Mouse (Mus musculus) frontal cortex, postnatal 36 days (tissue): Measurements from ENCODE around the gene Cdkn2d.
"Not testable (repeated sequence)": the region's sequence is repeated elsewhere in the genome, so short reads cannot be mapped to it uniquely, and the experiment has no call there.

Source experiments
- DNase-seq, 2 experiments: peaks; one replicate each; pipeline ENCODE4 v3.0.0; 2022; ENCODE audit warnings: low spot score in 2 of 2

The Cdkn2d gene

GRCm38 (mm10) chr9:21291022-21291787 lies at the start of gene Cdkn2d:
Gene Cdkn2d (minus strand): TSS chr9:21291407.
- peak; percentile 99 to 100 for DNase-seq

- no peak for DNase-seq
Measured at GRCm38 (mm10) chr9:21340411-21340810, 49.2 kb upstream of the Cdkn2d start.

GRCm38 (mm10) chr9:21337652-21338051 lies 46.4 kb upstream of the Cdkn2d start:
- no peak for DNase-seq

- no peak for DNase-seq
Measured at GRCm38 (mm10) chr9:21336491-21336890, 45.3 kb upstream of the Cdkn2d start.

- no peak for DNase-seq
Measured at GRCm38 (mm10) chr9:21335391-21335790, 44.2 kb upstream of the Cdkn2d start.

GRCm38 (mm10) chr9:21334747-21335146 lies 43.5 kb upstream of the Cdkn2d start:
- DNase-seq: no peak

- DNase-seq: no peak
Measured at GRCm38 (mm10) chr9:21333523-21333922, 42.3 kb upstream of the Cdkn2d start.

GRCm38 (mm10) chr9:21332161-21333061 lies 41.2 kb upstream of the Cdkn2d start:
- DNase-seq: no peak

GRCm38 (mm10) chr9:21331365-21332140 lies 40.3 kb upstream of the Cdkn2d start:
- DNase-seq: no peak

GRCm38 (mm10) chr9:21329699-21330289 lies 38.6 kb upstream of the Cdkn2d start:
- no peak for DNase-seq

- DNase-seq: no peak
Measured at GRCm38 (mm10) chr9:21329041-21329440, 37.8 kb upstream of the Cdkn2d start.

GRCm38 (mm10) chr9:21328041-21328440 lies 36.8 kb upstream of the Cdkn2d start:
- DNase-seq: no peak

- DNase-seq: no peak
Measured at GRCm38 (mm10) chr9:21327569-21327968, 36.4 kb upstream of the Cdkn2d start.

- DNase-seq: no peak
Measured at GRCm38 (mm10) chr9:21324269-21324668, 33.1 kb upstream of the Cdkn2d start.

- not testable (repeated sequence) for DNase-seq
Measured at GRCm38 (mm10) chr9:21322917-21323297, 31.7 kb upstream of the Cdkn2d start.

- peak; percentile 24 to 26 for DNase-seq
Measured at GRCm38 (mm10) chr9:21322211-21322916, 31.2 kb upstream of the Cdkn2d start.

- peak in 1 of 2 experiments; percentile 24 for DNase-seq
Measured at GRCm38 (mm10) chr9:21321513-21321835, 30.3 kb upstream of the Cdkn2d start.

- DNase-seq: peak; percentile 76 to 83
Measured at GRCm38 (mm10) chr9:21320619-21321512, 29.7 kb upstream of the Cdkn2d start, which contains the start of gene Slc44a2. Gene Slc44a2 (plus strand): TSS chr9:21320698.

GRCm38 (mm10) chr9:21320280-21320618 lies 29.0 kb upstream of the Cdkn2d start:
- no peak for DNase-seq

- no peak for DNase-seq
Measured at GRCm38 (mm10) chr9:21319503-21319902, 28.3 kb upstream of the Cdkn2d start.
